Mouse (Mus musculus): ENCODE measurements around the gene Gm10577. TPM values are rescaled to one million over a fixed set of nuclear protein-coding genes. Genes with fewer than 3 reads are reported as not detected.

Gm10577 gene
- polyA plus RNA-seq, 2 experiments, result not detected

GRCm38 (mm10) chr4:101027852-101028411, 7.4 kb upstream of the Gm10577 start:
- TF ChIP-seq EP300 (IDR thresholded peaks at IDR 0.05; ENCODE audit: low read depth) (no peak), CTCF (IDR thresholded peaks at IDR 0.05; ENCODE audit: low read depth) (no peak)
- Histone ChIP-seq H3K4me1 (replicated peaks; ENCODE audit: control insufficient read depth in 2 of 2, insufficient read depth in 2 of 2, low read length in 1 of 2) (no peaks in the 10 kb centered on the region), H3K9ac (replicated peaks) (no peak overlapping the region), H3K4me3 (ENCODE audit: insufficient read depth in 1 of 2, low read depth in 2 of 2, low read length in 2 of 2) (no peak overlapping the region), H3K36me3 (replicated peaks; ENCODE audit: control insufficient read depth, insufficient read depth, low read depth) (no peaks in the 10 kb centered on the region), H3K27me3 (ENCODE audit: control insufficient read depth, insufficient read depth, low read length) (no peaks in the 10 kb centered on the region), H3K27ac (no peak overlapping the region), H3K9me3 (ENCODE audit: control insufficient read depth, low read length) (no peaks in the 10 kb centered on the region; the same call in 1 of the 2 replicates), H3K4me2 (ENCODE audit: low read depth) (no peak overlapping the region)
- ATAC-seq (ENCODE audit: insufficient read depth), result no peak
- 69% methylated on average over 9 of the region's 9 CpGs for WGBS (ENCODE audit: insufficient replicate concordance)
- DNase-seq (ENCODE audit: low read depth in 3 of 3, low spot score in 3 of 3), result no peak

GRCm38 (mm10) chr4:101026995-101027394, 6.5 kb upstream of the Gm10577 start:
- H3K4me1 ChIP-seq (replicated peaks; ENCODE audit: control insufficient read depth in 2 of 2, insufficient read depth in 2 of 2, low read length in 1 of 2), result no peaks in the 10 kb centered on the region
- TF ChIP-seq EP300 (IDR thresholded peaks at IDR 0.05; ENCODE audit: low read depth) (no peak), CTCF (IDR thresholded peaks at IDR 0.05; ENCODE audit: low read depth) (no peak)
- H3K36me3 ChIP-seq (replicated peaks; ENCODE audit: control insufficient read depth, insufficient read depth, low read depth), result no peaks in the 10 kb centered on the region
- no peak overlapping the region for H3K9ac ChIP-seq (replicated peaks)
- ATAC-seq (ENCODE audit: insufficient read depth) (no peak), DNase-seq (ENCODE audit: low read depth in 3 of 3, low spot score in 3 of 3) (no peak)
- no peak overlapping the region for H3K4me3 ChIP-seq (ENCODE audit: insufficient read depth in 1 of 2, low read depth in 2 of 2, low read length in 2 of 2)
- H3K27ac ChIP-seq, result no peak overlapping the region
- no peak overlapping the region for H3K4me2 ChIP-seq (ENCODE audit: low read depth)
- WGBS (ENCODE audit: insufficient replicate concordance), result 44% methylated on average over 2 of the region's 2 CpGs
- no peaks in the 10 kb centered on the region; the same call in 1 of the 2 replicates for H3K9me3 ChIP-seq (ENCODE audit: control insufficient read depth, low read length)
- no peaks in the 10 kb centered on the region for H3K27me3 ChIP-seq (ENCODE audit: control insufficient read depth, insufficient read depth, low read length)

- no peak overlapping the region for H3K27ac ChIP-seq
- no peaks in the 10 kb centered on the region for H3K36me3 ChIP-seq (replicated peaks; ENCODE audit: control insufficient read depth, insufficient read depth, low read depth)
- no peaks in the 10 kb centered on the region; the same call in 1 of the 2 replicates for H3K9me3 ChIP-seq (ENCODE audit: control insufficient read depth, low read length)
- no peak overlapping the region for H3K9ac ChIP-seq (replicated peaks)
- no peaks in the 10 kb centered on the region for H3K27me3 ChIP-seq (ENCODE audit: control insufficient read depth, insufficient read depth, low read length)
- ATAC-seq (ENCODE audit: insufficient read depth) (no peak), DNase-seq (ENCODE audit: low read depth in 3 of 3, low spot score in 3 of 3) (no peak)
- 60% methylated on average over 5 of the region's 5 CpGs for WGBS (ENCODE audit: insufficient replicate concordance)
- H3K4me3 ChIP-seq (ENCODE audit: insufficient read depth in 1 of 2, low read depth in 2 of 2, low read length in 2 of 2), result no peak overlapping the region
- no peak for TF ChIP-seq CTCF (IDR thresholded peaks at IDR 0.05; ENCODE audit: low read depth)
- TF ChIP-seq EP300 (IDR thresholded peaks at IDR 0.05; ENCODE audit: low read depth), result no peak
- no peak overlapping the region for H3K4me2 ChIP-seq (ENCODE audit: low read depth)
- H3K4me1 ChIP-seq (replicated peaks; ENCODE audit: control insufficient read depth in 2 of 2, insufficient read depth in 2 of 2, low read length in 1 of 2), result no peaks in the 10 kb centered on the region
Observed at GRCm38 (mm10) chr4:101026566-101026965, 6.1 kb upstream of the Gm10577 start.

GRCm38 (mm10) chr4:101017806-101018205, 2.7 kb downstream of the Gm10577 start:
- no peak for TF ChIP-seq EP300 (IDR thresholded peaks at IDR 0.05; ENCODE audit: low read depth)
- no peak for TF ChIP-seq CTCF (IDR thresholded peaks at IDR 0.05; ENCODE audit: low read depth)
- ATAC-seq (ENCODE audit: insufficient read depth), result no peak
- H3K36me3 ChIP-seq (replicated peaks; ENCODE audit: control insufficient read depth, insufficient read depth, low read depth), result no peaks in the 10 kb centered on the region
- H3K9ac ChIP-seq (replicated peaks), result no peak overlapping the region
- H3K4me1 ChIP-seq (replicated peaks; ENCODE audit: control insufficient read depth in 2 of 2, insufficient read depth in 2 of 2, low read length in 1 of 2), result no peaks in the 10 kb centered on the region
- DNase-seq (ENCODE audit: low read depth in 3 of 3, low spot score in 3 of 3), result no peak
- no peaks in the 10 kb centered on the region for H3K27me3 ChIP-seq (ENCODE audit: control insufficient read depth, insufficient read depth, low read length)
- 54% methylated on average over 4 of the region's 4 CpGs for WGBS (ENCODE audit: insufficient replicate concordance)
- no peak overlapping the region for H3K4me3 ChIP-seq (ENCODE audit: insufficient read depth in 1 of 2, low read depth in 2 of 2, low read length in 2 of 2)
- H3K4me2 ChIP-seq (ENCODE audit: low read depth), result no peak overlapping the region
- no peaks in the 10 kb centered on the region for H3K9me3 ChIP-seq (ENCODE audit: control insufficient read depth, low read length)
- no peak overlapping the region for H3K27ac ChIP-seq

GRCm38 (mm10) chr4:101009092-101009491, 11.4 kb downstream of the Gm10577 start:
- no peak for ATAC-seq (ENCODE audit: insufficient read depth)
- H3K4me2 ChIP-seq (ENCODE audit: low read depth), result no peak overlapping the region
- WGBS (ENCODE audit: insufficient replicate concordance), result 80% methylated on average over 4 of the region's 4 CpGs

More at GRCm38 (mm10) chr4:101009092-101009491, 11.4 kb downstream of the Gm10577 start:
- no peak for DNase-seq (ENCODE audit: low read depth in 3 of 3, low spot score in 3 of 3)
- H3K27me3 ChIP-seq (ENCODE audit: control insufficient read depth, insufficient read depth, low read length), result no peaks in the 10 kb centered on the region
- no peak overlapping the region for H3K27ac ChIP-seq
- H3K4me1 ChIP-seq (replicated peaks; ENCODE audit: control insufficient read depth in 2 of 2, insufficient read depth in 2 of 2, low read length in 1 of 2), result no peaks in the 10 kb centered on the region
- H3K9me3 ChIP-seq (ENCODE audit: control insufficient read depth, low read length), result no peaks in the 10 kb centered on the region
- no peaks in the 10 kb centered on the region for H3K36me3 ChIP-seq (replicated peaks; ENCODE audit: control insufficient read depth, insufficient read depth, low read depth)
- H3K4me3 ChIP-seq (ENCODE audit: insufficient read depth in 1 of 2, low read depth in 2 of 2, low read length in 2 of 2), result no peak overlapping the region
- TF ChIP-seq CTCF (IDR thresholded peaks at IDR 0.05; ENCODE audit: low read depth), result no peak
- no peak for TF ChIP-seq EP300 (IDR thresholded peaks at IDR 0.05; ENCODE audit: low read depth)
- H3K9ac ChIP-seq (replicated peaks), result no peak overlapping the region

Data from liver, embryonic 14.5 days (tissue).